Mouse (Mus musculus): ENCODE data around the gene Foxr1.

GRCm38 (mm10) chr9:44461950-44462349 lies 21.0 kb upstream of the Foxr1 start:
- no peak for TF ChIP-seq CTCF (IDR thresholded peaks at IDR 0.05; ENCODE audit: borderline replicate concordance, insufficient read depth, low read depth, low read length)
- TF ChIP-seq POLR2A (IDR thresholded peaks at IDR 0.05; ENCODE audit: borderline replicate concordance, insufficient read depth, low read length) = no peak

Data from cerebellum, adult 2 months (tissue).